Mouse (Mus musculus) gastrocnemius, postnatal 25 days (tissue): ENCODE results near the gene Bud13. TPM values are rescaled to one million over a fixed set of nuclear protein-coding genes. Genes with fewer than 3 reads are reported as not detected.

ENCODE experiments used
- DNase-seq: peaks from one replicate; pipeline ENCODE4 v3.0.0; 2022
- total RNA-seq, 2 experiments: library from RNA; stranded (reverse); gene quantifications; 1 replicate in 1 of 2; 2 replicates in 1 of 2; pipeline ENCODE4 v1.2.3; 2021

Bud13 gene
- total RNA-seq, 2 experiments from 2014 or later: 5.6 to 8.4 TPM

DNA sequence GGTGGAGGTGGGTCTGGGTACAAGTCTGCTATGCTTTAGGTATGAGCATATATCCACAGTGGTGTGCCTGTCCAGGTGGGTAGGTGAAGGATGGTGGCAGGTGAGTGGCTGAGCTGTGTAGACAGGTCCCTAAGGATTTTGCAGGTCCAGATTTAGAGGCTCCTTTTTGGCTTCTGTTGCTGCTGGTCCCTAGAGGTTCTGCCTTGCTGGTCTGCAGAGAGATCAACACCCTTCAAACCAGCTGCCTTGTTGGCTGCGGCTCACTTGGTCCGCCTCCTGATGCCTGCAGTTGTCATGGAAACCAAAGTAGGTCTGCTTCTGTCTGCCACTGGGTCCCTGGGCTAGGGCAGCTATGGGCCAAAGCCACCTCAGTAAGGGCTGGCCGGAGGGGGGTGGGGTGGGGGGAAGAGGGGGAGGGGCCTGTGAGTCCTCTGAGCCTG lies 55.1 kb downstream of the Bud13 start:
- DNase-seq: no peak

GRCm38 (mm10) chr9:46338384-46338783 lies 55.6 kb downstream of the Bud13 start:
- DNase-seq: no peak

GRCm38 (mm10) chr9:46339051-46339652 lies 56.3 kb downstream of the Bud13 start:
- DNase-seq: no peak

DNA sequence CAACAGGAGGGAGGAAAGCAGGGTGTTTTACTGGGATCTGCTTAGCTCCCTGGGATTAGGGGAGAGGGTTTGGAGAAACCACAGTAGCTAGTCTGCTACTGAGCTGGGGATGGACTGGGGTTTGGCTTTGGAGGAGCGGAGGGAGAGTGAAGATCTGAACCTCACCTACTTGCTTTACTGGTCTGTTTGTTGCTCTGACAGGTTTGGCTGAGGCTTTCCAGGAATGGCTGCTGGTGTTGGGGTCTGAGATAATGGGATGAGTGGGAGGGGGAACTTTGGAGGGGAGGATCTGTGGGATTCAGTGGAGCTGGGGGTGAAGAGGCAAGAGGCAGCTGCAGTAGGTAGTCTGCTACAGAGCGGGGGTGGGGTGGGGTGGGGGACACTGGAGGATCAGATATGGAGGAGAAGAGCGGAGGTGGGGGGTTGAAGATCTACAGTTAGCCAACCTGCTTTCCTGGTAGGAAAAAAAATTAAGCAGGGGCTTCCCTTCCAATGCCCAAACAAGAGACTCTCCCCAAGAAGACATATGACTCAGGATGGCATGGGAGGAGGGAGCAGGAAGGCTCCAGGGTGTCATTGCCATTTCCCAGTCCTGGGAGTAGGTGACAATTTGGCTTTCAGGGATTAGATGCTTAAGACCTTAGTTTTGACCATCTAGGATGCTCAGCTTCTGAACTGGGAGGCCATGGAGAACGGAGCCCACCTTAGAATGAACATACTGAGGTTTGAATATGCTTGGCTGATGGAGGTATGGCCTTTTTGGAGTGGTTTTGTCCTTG lies 63.3 kb downstream of the Bud13 start:
- DNase-seq: no peak

Other genes starting within 250 kb of the Bud13 start
- not detected for gene Apoa1, start 54.4 kb upstream of the Bud13 start, total RNA-seq
- gene Apoc3, start 47.4 kb upstream of the Bud13 start, total RNA-seq: 1 to 10 TPM in 1 of 2 experiments, not detected in 1; 1.4 TPM
- not detected for gene Apoa4, start 42.3 kb upstream of the Bud13 start, total RNA-seq
- gene Apoa5, start 14.4 kb upstream of the Bud13 start, total RNA-seq: not detected
- 10 to 100 TPM; 18.9 to 26.3 TPM for gene Zpr1, start 9.9 kb upstream of the Bud13 start, total RNA-seq
- not detected for gene 4931429L15Rik, start 37.0 kb downstream of the Bud13 start, total RNA-seq